Mouse (Mus musculus): ENCODE results near the gene Clgn.
"Not testable (repeated sequence)": the region's sequence is repeated elsewhere in the genome, so short reads cannot be mapped to it uniquely, and the experiment has no call there.

Clgn gene

GRCm38 (mm10) chr8:83425202-83425601 is 35.5 kb downstream of the Clgn start:
- DNase-seq: no peak

GRCm38 (mm10) chr8:83426104-83426759 is 36.6 kb downstream of the Clgn start:
- no peak for DNase-seq

GRCm38 (mm10) chr8:83426949-83427348 is 37.3 kb downstream of the Clgn start:
- DNase-seq: no peak

- DNase-seq: not testable (repeated sequence)
Observed at GRCm38 (mm10) chr8:83428621-83429020, 39.0 kb downstream of the Clgn start.

- DNase-seq: no peak
Observed at GRCm38 (mm10) chr8:83429071-83429524, 39.4 kb downstream of the Clgn start.

- no peak for DNase-seq
Observed at GRCm38 (mm10) chr8:83437077-83437476, 47.4 kb downstream of the Clgn start.

GRCm38 (mm10) chr8:83441656-83442242 is 52.1 kb downstream of the Clgn start:
- DNase-seq: no peak

GRCm38 (mm10) chr8:83442243-83443051 is 52.8 kb downstream of the Clgn start:
- DNase-seq: peak; percentile 95

- DNase-seq: no peak
Observed at GRCm38 (mm10) chr8:83443052-83443400, 53.4 kb downstream of the Clgn start.

- DNase-seq: no peak
Observed at GRCm38 (mm10) chr8:83449960-83450359, 60.3 kb downstream of the Clgn start.

- DNase-seq: no peak
Observed at GRCm38 (mm10) chr8:83451056-83451455, 61.4 kb downstream of the Clgn start.

- no peak for DNase-seq
Observed at GRCm38 (mm10) chr8:83457121-83457520, 67.5 kb downstream of the Clgn start.

- no peak for DNase-seq
Observed at GRCm38 (mm10) chr8:83458222-83458621, 68.6 kb downstream of the Clgn start, which contains the start of gene Scoc. Scoc (minus strand) TSS chr8:83458391.

GRCm38 (mm10) chr8:83459606-83460005 is 69.9 kb downstream of the Clgn start:
- no peak for DNase-seq
